In the genomic region with DNA sequence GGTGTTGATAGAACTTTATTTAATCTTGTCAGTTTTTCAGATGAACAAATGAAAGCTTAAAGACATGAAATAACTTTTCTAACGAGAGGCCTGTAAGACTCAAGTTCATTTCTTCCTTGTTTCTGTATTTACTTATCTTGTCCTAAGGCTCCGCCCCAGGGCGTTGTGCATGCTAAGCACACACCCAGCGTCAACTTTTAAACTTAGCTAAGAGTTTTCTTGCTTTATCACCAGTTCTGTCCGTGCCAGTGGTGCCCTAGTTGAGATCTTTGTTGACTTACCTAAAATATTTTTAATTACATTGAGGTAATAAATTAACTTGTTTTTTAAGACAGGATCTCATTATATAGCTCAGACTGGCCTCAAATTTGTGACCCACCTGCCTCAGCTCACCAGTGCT, we compare ENCODE assay signal across 20 mouse cellular contexts. TPM values are rescaled to one million over a fixed set of nuclear protein-coding genes. Genes with fewer than 3 reads are reported as not detected.
DNase-seq lines count a peak whose midpoint lies in the region; ATAC-seq lines count a peak whose summit lies in the region.
"Had no signal": no experiment of that assay in that cellular context is flagged by ENCODE, and none has a peak within 500 bp of the region (broad histone marks: within the 10 kb centered on the region; RNA-seq: fewer than 3 reads in every experiment).

No protein-coding gene starts in this region.

- peak; percentile 91 for DNase-seq in heart, adult 11 months
- DNase-seq in heart, adult 18-20 months, result no peak
- DNase-seq in MEL-GATA-1-ER (ENCODE audit: extremely low read depth, low read depth), result peak; percentile 25
- DNase-seq in liver, result peak; percentile 80
- DNase-seq in cerebellum, postnatal 4 days (ENCODE audit: low spot score in 2 of 2), result no peak
- DNase-seq in ovary, postnatal 14 days (ENCODE audit: low spot score), result no peak
- DNase-seq in yolk sac, embryonic 10.5 days (ENCODE audit: low spot score), result no peak
- DNase-seq: adrenal gland, adult 2 months; cerebellum, adult 11-12 months; gastrocnemius, postnatal 25 days; heart, postnatal 14 days; kidney, adult 8-10 months; kidney, postnatal 4 days; layer of hippocampus, postnatal 36 days; left cerebral cortex, postnatal 4 days; lung, adult 2 months; midbrain, embryonic 14.5 days; right cerebral cortex, adult 18-20 months had no signal

- peak; percentile 84 for ATAC-seq in megakaryocyte progenitor cell, adult 5-6 weeks (replicated peaks; ENCODE audit: poor library complexity)

RNA-seq across cellular contexts. Expression of gene Cd164l2, which starts 33.6 kb away (rescaled TPM):
- total RNA-seq in heart, adult 18-20 months (2021), result not detected
- total RNA-seq in megakaryocyte progenitor cell, adult 5-6 weeks (2015), result not detected in 2 replicates
- total RNA-seq in megakaryocyte progenitor cell, adult 5-6 weeks (2017), result not detected in 2 replicates
- total RNA-seq: common myeloid progenitor, adult 5-6 weeks; gastrocnemius, postnatal 25 days; heart, postnatal 14 days had no signal

RNA-seq across cellular contexts. Expression of gene Gpr3, which starts 34.0 kb away (rescaled TPM):
- total RNA-seq in heart, adult 18-20 months (2021), result not detected
- total RNA-seq in megakaryocyte progenitor cell, adult 5-6 weeks (2015), result not detected in 2 replicates
- total RNA-seq in megakaryocyte progenitor cell, adult 5-6 weeks (2017), result 0.08 TPM in 1 of 2 replicates, not detected in the other
- total RNA-seq: common myeloid progenitor, adult 5-6 weeks; gastrocnemius, postnatal 25 days had no signal

RNA-seq across cellular contexts. Expression of gene Wasf2, which starts 48.0 kb away (rescaled TPM):
- total RNA-seq in heart, adult 18-20 months (2021), result 10 to 100 TPM; 77.8 to 88.8 TPM
- 124 and 135 TPM in 2 replicates for total RNA-seq in megakaryocyte progenitor cell, adult 5-6 weeks (2015)
- total RNA-seq in megakaryocyte progenitor cell, adult 5-6 weeks (2017), result 24.7 and 35.1 TPM in 2 replicates

Comparison
In these comparisons a context has a peak if more than half of its experiments do, and no peak if none do; other contexts are left out.
1. DNase-seq: peak in heart, adult 11 months (single experiment), MEL-GATA-1-ER (single experiment) and liver (single experiment); none in heart, adult 18-20 months (0 of 2), cerebellum, postnatal 4 days (0 of 2), ovary, postnatal 14 days (single experiment) and yolk sac, embryonic 10.5 days (single experiment).